Mouse (Mus musculus) lung, adult 2 months (tissue): ENCODE measurements around the gene 4833427G06Rik.

Source experiments
- CTCF ChIP-seq: fragments of 200-500 bp; IDR thresholded peaks from 2 replicates; pipeline ENCODE4 v1.5.1; 2011; ENCODE audit warnings: mild to moderate bottlenecking, low read length, control low read depth; ENCODE audit not compliant: insufficient read depth
- POLR2A ChIP-seq: fragments of 200-500 bp; IDR thresholded peaks from 2 replicates; pipeline ENCODE4 v1.6.1; 2011; ENCODE audit warnings: low read depth, mild to moderate bottlenecking, control low read depth, low read length, borderline replicate concordance; ENCODE audit errors: extremely low read depth

GRCm38 (mm10) chr9:51102963-51103807 lies 1.3 kb upstream of the 4833427G06Rik start:
- TF ChIP-seq CTCF (no peak), POLR2A (no peak)
